Mouse (Mus musculus) olfactory bulb, adult 2 months (tissue): ENCODE measurements around the gene Zfp809. TPM values are rescaled to one million over a fixed set of nuclear protein-coding genes. Genes with fewer than 3 reads are reported as not detected.

Source experiments
- H3K27ac ChIP-seq: fragments of 200-500 bp; 2 replicates; pipeline ENCODE4 v1.5.1; 2012; ENCODE audit warnings: low read depth, low read length; ENCODE audit not compliant: insufficient read depth
- H3K4me1 ChIP-seq: fragments of 200-500 bp; 2 replicates; pipeline ENCODE4 v1.6.1; 2012; ENCODE audit warnings: low read length; ENCODE audit not compliant: control insufficient read depth, insufficient read depth
- H3K4me3 ChIP-seq: fragments of 200-500 bp; 2 replicates; pipeline ENCODE4 v1.5.1; 2012; ENCODE audit warnings: mild to moderate bottlenecking, low read depth, low read length, moderate library complexity; ENCODE audit not compliant: insufficient read depth
- CTCF ChIP-seq: fragments of 200-500 bp; IDR thresholded peaks from 2 replicates; pipeline ENCODE4 v1.5.1; 2012; ENCODE audit warnings: low read depth, mild to moderate bottlenecking, low read length, moderate library complexity; ENCODE audit not compliant: insufficient read depth
- POLR2A ChIP-seq: fragments of 200-500 bp; IDR thresholded peaks from 2 replicates; pipeline ENCODE4 v1.6.1; 2012; ENCODE audit warnings: mild to moderate bottlenecking, low read depth, low read length, moderate library complexity; ENCODE audit not compliant: insufficient read depth
- WGBS: fragments of 180-500 bp; shearing (Covaris S2); methylation state at CpG from one replicate; pipeline ENCODE4 v1.1.7; 2018; 5-methylcytosine and 5-hydroxymethylcytosine counted together
- polyA plus RNA-seq: library from polyadenylated mRNA; stranded (reverse); fragments of >200 nt; gene quantifications from 2 replicates; pipeline ENCODE4 v1.2.4, GENCODE M21; 2012; ENCODE audit warnings: low replicate concordance; ENCODE audit not compliant: missing spikeins, insufficient read depth, insufficient read length

The Zfp809 gene
- polyA plus RNA-seq, 1 experiment, result not detected

GRCm38 (mm10) chr9:22259184-22260091 lies 33.9 kb downstream of the Zfp809 start, which contains the start of gene Zfp599:
Gene Zfp599 (minus strand): TSS chr9:22259895.
- peaks cover 7% of the 10 kb centered on the region for H3K4me1 ChIP-seq
- no peak for TF ChIP-seq POLR2A
- no peak for TF ChIP-seq CTCF
- no peak within 1 kb of the TSS for H3K27ac ChIP-seq
- peak within 1 kb of the TSS; percentile 53 for H3K4me3 ChIP-seq
- 4% methylated on average over 35 of the region's 35 CpGs for WGBS

DNA sequence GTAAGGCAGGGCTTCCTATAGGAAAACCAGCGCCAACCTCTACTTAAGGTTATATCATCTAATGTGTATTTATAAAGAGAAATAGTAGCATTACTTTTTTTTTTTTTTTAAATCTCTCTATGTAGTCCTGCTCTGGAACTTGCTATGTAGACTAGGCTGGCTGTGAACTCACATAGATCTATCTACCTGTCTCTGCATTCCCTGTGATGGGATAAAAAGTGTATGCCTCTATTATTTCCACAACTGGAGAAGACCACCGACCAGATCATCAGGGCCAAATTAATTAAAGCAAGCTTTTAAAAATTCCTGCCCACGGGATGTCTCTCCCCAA lies 34.5 kb downstream of the Zfp809 start:
- Histone ChIP-seq H3K27ac (no peak overlapping the region), H3K4me3 (no peak overlapping the region), H3K4me1 (peaks cover 7% of the 10 kb centered on the region)
- WGBS, result 36% methylated on average over 3 of the region's 3 CpGs
- TF ChIP-seq CTCF (no peak), POLR2A (no peak)

GRCm38 (mm10) chr9:22261594-22261993 lies 36.1 kb downstream of the Zfp809 start:
- H3K27ac ChIP-seq, result no peak overlapping the region
- H3K4me3 ChIP-seq, result no peak overlapping the region
- H3K4me1 ChIP-seq, result peaks cover 7% of the 10 kb centered on the region
- 88% methylated on average over 1 of the region's 1 CpGs for WGBS
- TF ChIP-seq POLR2A, result no peak
- no peak for TF ChIP-seq CTCF

DNA sequence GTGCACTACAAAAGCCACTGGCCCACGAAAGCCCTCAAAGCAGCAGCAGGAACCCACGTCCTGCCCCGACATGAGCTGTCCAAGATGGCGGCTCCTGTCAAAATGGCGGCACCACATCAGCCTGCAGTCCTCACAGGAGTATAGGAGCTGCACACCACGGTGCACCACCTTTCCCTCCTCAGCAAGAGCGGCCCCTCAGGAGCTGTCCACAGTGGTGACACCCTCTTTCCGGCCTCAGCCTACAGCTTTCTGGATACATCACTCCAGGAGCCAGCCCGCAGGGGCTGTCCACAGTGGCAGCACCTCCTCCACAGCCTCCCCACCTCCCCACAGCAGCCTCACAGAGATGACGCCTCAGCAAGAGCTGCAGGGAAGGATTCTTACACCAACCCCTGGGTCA lies 37.1 kb downstream of the Zfp809 start:
- 92% methylated on average over 10 of the region's 10 CpGs for WGBS
- Histone ChIP-seq H3K27ac (no peak overlapping the region), H3K4me3 (no peak overlapping the region), H3K4me1 (peaks cover 7% of the 10 kb centered on the region)
- no peak for TF ChIP-seq CTCF
- no peak for TF ChIP-seq POLR2A

GRCm38 (mm10) chr9:22268886-22269285 lies 43.4 kb downstream of the Zfp809 start:
- 93% methylated on average over 1 of the region's 1 CpGs for WGBS
- Histone ChIP-seq H3K27ac (no peak overlapping the region), H3K4me1 (no peaks in the 10 kb centered on the region), H3K4me3 (no peak overlapping the region)
- TF ChIP-seq POLR2A (no peak), CTCF (no peak)

GRCm38 (mm10) chr9:22278733-22279132 lies 53.2 kb downstream of the Zfp809 start:
- TF ChIP-seq CTCF, result no peak
- TF ChIP-seq POLR2A, result no peak
- no peaks in the 10 kb centered on the region for H3K4me1 ChIP-seq
- WGBS, result 98% methylated on average over 4 of the region's 4 CpGs
- no peak overlapping the region for H3K27ac ChIP-seq
- no peak overlapping the region for H3K4me3 ChIP-seq

Other genes starting within 250 kb of the Zfp809 start
- not detected in 2 replicates for gene Rgl3, start 236.3 kb upstream of the Zfp809 start, polyA plus RNA-seq
- gene Ccdc151, start 223.1 kb upstream of the Zfp809 start, polyA plus RNA-seq, result not detected in 2 replicates
- gene Prkcsh, start 222.9 kb upstream of the Zfp809 start, polyA plus RNA-seq, result not detected in 2 replicates
- not detected in 2 replicates for gene Elavl3, start 173.7 kb upstream of the Zfp809 start, polyA plus RNA-seq
- not detected in 2 replicates for gene Gm49318, start 154.5 kb upstream of the Zfp809 start, polyA plus RNA-seq
- not detected in 2 replicates for gene Zfp653, start 154.3 kb upstream of the Zfp809 start, polyA plus RNA-seq
- not detected in 2 replicates for gene Ecsit, start 140.3 kb upstream of the Zfp809 start, polyA plus RNA-seq
- gene Cnn1, start 126.5 kb upstream of the Zfp809 start, polyA plus RNA-seq, result not detected in 2 replicates
- not detected in 2 replicates for gene Elof1, start 108.5 kb upstream of the Zfp809 start, polyA plus RNA-seq
- gene Acp5, start 90.0 kb upstream of the Zfp809 start, polyA plus RNA-seq, result not detected in 2 replicates
- not detected in 2 replicates for gene Pigyl, start 68.9 kb upstream of the Zfp809 start, polyA plus RNA-seq
- gene Zfp872, start 37.6 kb upstream of the Zfp809 start, polyA plus RNA-seq, result not detected in 2 replicates
- not detected in 2 replicates for gene Zfp599, start 34.2 kb downstream of the Zfp809 start, polyA plus RNA-seq
- gene Zfp810, start 81.9 kb downstream of the Zfp809 start, polyA plus RNA-seq, result not detected in 2 replicates
- gene Anln, start 163.5 kb downstream of the Zfp809 start, polyA plus RNA-seq, result not detected in 2 replicates
- gene 9530077C05Rik, start 185.8 kb downstream of the Zfp809 start, polyA plus RNA-seq, result not detected in 2 replicates
- not detected in 2 replicates for gene Gm17545, start 228.6 kb downstream of the Zfp809 start, polyA plus RNA-seq
- not detected in 2 replicates for gene Rp9, start 244.0 kb downstream of the Zfp809 start, polyA plus RNA-seq